Mouse (Mus musculus): Measurements from ENCODE around the gene Akap1. TPM values are rescaled to one million over a fixed set of nuclear protein-coding genes. Genes with fewer than 3 reads are reported as not detected.
A peak's percentile ranks its signal among the peaks of the same experiment; 100 is the strongest.

Akap1 gene
- total RNA-seq, 4 experiments from 2014 or later = 41.6 to 46.5 (median 43.0) TPM

DNA sequence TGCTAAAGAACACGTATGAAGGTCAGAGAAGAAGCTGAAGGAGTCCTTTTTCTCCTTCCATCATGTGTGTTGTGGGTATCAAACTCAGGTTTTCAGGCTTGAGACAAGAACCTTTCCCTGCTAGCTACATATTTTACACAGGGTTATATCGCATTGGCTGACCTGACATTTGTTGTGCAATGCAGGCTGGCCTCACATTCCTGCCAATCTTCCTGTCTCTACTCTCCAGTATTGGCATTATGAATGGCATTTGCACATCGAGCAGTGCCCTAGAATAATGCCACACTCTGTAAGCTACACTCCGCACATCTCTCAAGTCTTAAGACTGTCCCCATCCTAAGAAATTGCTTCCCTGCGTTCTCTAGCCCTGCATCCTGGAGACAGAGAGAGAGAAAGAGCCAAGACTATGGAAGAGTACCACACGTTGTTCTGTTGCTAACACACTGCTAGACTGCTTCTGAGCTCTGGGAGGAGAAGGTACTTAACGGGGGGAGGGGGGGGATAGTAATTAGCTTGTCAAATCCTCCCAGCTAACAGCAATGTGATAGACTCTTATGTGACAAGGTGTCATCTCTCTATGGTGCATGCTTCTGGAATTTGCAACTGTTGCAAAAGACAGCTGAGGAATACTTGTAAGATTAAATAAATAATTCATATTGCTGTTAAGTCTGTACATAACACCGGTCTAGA lies 20.1 kb upstream of the Akap1 start:
- no peak for DNase-seq (ENCODE audit: low spot score in 2 of 2)

DNA sequence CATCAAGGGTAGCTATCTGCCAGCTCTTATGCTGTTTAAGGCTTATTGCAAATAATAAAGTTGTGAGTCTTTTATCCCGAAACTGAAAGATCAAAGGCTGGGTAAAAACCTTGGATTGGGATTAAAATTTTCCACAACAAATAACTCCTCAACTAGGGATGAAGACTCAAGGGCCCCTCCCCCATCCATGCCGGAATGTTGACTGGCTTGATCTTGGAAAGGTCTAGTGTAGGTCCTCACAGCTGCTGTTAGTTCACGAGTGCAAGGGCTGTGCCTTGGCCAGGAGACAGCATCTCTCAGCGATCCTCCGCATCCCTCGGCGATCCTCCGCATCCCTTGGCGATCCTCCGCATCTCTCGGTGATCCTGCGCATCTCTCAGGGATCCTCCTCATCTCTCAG lies 13.6 kb upstream of the Akap1 start:
- no peak for DNase-seq (ENCODE audit: low spot score in 2 of 2)

DNA sequence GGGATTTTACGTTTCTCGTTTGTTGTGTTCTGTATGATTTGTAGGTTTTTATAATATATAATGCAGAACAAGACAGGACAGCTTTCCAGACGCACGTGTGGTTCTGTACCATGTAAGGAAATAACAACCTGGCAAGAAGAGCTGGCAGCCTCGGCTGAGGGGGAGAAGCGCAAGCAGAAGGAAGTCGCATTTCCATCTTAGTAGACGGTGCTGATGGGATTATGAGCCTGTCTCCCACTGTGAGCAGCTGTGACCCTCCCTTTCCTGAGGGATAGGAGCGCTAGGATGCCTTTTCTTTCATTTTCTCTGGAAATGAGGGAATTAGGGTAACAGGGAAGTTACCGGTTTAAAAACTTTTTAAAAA lies 9.3 kb upstream of the Akap1 start:
- DNase-seq (ENCODE audit: low spot score in 2 of 2) = no peak

DNA sequence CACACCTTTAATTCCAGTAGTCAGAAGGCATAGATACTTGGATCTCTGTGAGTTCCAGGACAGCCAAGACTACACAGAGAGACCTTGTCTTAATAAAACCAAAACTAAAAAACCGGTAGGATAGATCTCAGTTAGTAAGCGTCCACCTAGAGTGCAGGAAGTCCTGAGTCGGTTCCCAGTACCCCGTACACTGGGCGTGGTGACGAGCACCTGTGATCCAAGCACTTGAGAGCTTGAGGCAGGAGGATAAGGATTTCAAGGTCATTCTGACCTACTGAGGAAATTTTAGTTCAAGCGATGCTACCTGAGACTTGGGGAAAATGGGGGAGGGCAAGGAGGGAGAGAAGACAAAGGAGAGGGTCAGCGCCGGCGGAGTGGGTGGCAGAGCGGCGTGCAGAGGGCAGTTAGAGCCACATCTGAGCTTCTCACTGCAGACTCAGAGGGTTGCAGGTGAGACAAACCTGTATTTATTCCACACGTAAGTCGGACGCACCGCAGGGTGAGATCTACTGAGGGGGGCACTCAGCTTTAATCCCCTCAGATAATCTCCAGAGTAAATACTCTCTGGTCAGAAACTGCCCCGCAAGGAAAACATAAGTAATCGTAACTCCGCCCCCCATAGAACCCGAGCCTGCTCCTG lies 8.8 kb upstream of the Akap1 start:
- DNase-seq (ENCODE audit: low spot score in 2 of 2) = no peak

DNA sequence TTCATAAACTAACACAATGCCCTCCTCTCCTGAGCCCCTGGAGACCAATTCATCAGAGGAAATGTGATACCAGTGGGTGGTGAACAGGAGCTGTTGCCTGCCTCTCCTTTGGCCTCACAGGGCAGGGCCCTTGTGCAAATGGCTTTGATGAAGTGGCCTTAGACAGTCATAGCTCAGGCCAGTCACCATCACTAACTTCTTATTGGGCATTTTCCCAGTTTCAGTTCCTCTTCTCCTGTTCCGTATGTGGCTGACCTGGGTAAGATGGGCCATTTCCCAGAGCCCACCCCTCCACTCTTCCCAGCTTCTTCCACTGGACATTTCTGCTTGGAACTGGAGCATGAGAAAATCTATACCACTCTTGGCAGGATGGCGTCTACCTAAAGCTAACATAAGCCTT lies 5.1 kb upstream of the Akap1 start:
- no peak for DNase-seq (ENCODE audit: low spot score in 2 of 2)

DNA sequence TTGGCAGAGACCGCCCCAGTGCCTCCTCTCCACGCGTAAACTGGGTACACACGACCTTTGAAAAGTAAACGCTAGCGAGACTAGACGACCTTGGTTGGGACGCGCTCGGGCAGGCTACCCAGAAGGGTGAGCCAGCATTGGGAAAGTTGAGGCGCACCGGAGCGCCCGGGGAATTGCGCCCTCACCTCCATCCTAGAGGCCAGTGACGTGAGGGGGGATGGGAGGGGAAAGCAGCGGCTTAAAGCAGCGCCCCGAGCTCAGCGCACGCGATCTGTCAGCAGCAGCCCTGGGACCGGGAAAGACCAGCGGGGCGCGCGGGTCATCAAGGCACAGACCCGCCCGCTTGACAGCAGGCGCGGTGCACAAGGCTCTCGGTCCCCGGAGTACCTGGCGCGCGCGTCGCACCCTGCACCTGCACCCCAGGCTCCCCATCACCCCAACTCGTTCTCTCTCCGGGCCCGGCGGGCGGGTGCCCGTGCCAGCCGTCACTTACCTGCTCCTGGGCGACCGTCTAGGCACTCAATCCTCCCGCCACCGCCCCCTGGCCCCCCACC lies 405 bp downstream of the Akap1 start:
- no peak for DNase-seq (ENCODE audit: low spot score in 2 of 2)

DNA sequence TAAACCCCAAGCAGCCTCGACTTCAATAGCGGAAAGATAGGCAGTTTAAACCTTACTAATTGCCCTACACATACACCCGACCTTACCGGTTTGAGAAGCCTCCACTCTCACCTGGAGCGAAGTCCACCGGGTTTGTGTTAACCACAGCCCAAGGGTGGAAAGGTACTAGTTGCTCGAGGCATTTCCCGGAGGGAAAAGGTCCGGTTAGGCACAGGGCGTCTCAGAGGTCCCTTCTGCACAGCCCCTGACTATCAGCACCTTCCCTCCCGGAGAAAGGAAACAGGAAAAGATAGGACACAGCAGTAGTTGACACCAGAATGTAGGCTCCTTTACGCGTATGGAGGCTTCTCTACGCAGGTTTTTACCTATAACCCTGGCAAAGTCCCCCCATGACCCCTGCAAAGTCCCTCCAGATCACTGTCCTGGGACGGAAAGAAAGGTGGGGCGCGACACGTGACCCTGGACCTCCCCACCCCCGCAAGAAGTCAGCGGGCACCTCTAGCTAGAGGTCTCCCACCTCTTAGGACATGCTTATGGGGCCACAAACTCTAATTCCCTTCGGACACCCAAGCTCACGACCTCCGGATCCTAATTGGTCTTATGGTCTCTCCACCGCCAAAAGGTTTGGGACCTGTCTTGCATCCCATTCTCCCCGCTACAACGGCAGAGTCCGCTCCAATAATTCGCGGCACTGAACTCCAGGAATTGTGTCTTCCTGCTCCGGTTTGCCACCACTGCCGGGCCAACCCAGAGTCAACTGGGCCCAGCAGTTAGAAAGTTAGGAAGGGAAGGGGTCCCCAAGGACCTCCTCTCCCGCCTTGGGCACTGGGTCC lies 1.1 kb downstream of the Akap1 start:
- DNase-seq (ENCODE audit: low spot score in 2 of 2) = no peak

DNA sequence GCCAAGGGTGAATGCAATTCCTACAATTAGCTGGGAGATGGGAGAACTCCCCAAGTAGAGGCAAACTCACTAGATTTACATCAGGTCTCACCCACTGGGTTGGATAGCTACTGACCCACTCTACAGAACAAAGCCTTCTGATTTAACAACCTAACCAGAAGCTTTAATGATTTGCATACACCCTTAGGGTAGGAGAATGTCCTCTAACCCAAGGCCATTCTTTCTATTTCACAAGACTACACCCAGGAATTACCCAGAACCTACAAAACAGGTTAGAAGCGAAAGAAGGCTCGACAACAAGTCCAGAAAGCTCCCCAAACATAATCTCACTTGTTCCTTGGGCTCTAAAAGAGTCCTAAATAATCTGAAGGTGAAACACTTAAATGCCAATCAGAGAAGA lies 2.0 kb downstream of the Akap1 start:
- no peak for DNase-seq (ENCODE audit: low spot score in 2 of 2)

DNA sequence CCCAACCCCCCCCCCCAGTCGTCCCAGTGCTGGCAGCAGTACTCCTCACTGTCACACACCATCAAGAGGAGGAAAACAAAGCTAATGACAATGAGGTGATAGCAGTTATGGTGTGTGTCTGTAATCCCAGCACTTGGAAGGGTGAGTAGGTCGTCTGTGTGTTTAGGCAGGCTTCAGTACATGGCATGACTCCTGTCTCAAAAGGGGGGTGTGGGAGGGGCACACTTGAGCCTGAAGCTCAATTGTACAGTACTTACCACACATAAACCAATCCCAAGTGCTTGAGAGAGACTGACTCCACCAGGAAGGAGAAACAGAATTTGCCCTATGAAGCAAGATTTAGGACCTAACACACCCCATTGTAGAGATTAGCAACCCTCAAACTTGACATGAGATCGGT lies 3.3 kb downstream of the Akap1 start:
- no peak for DNase-seq (ENCODE audit: low spot score in 2 of 2)

DNA sequence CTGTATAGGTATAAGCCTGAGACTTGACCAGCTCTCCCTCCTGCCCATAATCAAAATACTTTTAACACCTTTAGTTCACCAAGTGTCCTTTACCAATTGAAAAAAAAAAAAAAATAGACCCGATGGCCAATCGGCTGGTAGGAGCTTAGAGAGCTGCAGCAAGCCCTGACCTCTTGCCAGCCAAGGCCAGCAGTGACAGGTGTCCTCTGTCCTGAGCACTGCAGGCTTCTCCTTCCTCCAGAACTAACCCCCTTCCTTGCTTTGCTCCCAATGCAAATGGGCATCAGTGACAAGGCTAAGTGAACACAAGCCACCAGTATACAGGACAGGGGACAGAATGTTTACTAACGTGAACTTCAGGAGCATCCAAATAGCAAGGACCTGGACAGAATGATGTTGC lies 3.7 kb downstream of the Akap1 start:
- no peak for DNase-seq (ENCODE audit: low spot score in 2 of 2)

DNA sequence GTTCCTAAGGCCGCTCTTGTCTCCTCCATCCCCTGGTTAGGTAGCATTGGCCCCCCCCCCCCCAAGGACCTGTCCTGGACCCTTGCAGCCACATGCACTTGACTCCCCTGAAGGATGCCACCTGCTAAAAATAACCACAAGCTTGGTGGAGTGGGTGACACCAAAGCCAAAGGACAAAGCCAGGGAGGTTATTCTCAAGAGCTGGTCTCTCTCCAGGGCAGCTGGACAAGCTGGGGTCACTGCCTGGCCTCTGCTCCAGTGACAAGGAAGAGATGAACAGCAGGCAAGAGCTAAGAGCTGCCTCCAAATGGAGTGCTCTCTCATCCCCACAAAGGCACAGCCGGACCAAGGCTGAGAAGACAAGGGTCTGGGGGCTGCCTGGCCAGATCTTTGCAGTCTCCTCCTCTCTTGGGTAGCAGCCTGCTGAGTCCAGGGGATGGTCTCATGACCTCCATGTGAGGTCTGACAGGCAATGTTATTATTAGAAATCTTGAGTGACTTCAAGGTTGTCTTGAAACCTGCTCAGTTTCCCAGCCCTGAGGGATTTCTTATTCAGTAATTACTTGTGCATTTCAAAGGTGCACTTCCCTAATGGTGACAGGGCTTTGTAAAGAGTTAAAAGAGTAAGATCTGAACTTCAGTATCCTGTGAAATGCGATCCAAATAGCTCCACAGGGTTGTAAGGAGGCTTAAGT lies 6.9 kb downstream of the Akap1 start:
- no peak for DNase-seq (ENCODE audit: low spot score in 2 of 2)

DNA sequence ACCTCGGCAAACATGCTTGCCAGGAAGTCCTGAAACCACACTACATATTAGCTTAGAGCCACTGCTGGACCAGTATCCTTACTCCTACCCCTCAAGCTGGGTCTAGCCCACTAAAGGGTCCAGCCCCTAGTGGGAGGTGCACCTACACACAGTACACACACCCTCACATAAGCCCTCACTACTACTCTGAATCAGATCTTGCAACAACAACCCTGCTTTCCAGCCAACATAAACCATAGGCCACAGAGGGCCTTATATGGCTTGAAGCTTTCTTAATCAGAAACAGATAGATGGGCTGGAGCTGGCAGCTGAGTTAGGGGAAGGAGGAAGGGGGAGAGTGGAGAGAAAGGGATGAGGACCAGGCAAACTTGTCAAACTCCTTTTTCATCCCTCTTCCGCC lies 8.0 kb downstream of the Akap1 start:
- DNase-seq (ENCODE audit: low spot score in 2 of 2) = no peak

DNA sequence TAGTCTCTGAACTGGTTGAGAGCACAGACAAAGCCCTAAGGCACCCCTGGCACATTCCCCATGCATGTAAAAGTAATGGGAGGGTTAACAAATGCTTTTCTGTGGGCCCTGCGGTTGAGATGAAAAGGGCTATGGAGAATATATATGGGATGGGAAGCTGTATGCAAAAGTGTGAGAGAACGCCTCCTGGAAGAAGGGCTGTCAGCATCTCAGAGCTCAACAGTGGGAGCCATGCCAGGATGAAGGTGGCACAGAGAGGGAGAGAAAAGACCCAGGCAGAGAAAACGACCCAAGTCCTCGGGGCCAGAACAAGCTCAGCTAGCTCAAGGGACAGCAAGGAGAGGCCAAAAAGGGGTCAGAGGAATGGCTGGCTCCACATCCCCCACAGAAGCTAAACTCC lies 8.6 kb downstream of the Akap1 start:
- DNase-seq (ENCODE audit: low spot score in 2 of 2) = no peak

DNA sequence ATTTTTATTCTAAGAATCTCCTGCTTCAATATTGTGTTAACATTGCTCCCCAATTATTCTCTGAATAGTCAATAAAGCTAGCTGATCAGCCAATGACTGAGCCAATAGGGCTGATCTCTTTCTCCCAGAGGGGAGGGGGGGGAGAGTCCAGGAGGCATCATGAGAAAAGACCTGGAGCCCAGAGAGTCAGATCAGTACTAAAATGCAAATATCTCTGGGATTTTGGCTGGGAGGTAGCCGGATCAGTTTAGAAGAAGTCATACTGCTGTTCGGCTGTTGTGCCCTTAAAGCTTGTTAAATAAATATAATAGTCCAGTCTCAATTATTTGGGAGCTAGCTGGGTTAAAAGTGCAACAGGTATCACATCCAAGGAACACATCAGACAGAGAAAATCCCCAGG lies 10.8 kb downstream of the Akap1 start:
- DNase-seq (ENCODE audit: low spot score in 2 of 2) = no peak

DNA sequence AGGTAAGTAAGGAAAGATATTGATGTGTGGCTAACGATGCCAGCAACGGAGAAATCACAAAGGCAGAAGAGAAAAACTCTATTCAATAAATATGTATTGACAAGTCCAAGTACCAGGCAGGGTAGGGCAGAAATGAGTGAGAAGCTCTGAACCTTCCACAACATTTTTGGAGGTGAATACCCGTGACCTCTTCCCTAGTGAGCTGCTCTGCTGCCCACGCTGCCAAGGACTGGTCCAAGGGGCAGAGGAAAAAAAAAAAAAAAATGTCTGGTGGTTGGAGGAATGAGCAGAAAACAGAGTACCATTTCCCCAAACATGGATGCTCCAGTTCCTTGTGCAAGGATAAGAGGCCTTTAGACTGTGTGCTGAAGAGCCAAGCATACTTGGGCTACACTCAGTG lies 11.6 kb downstream of the Akap1 start:
- no peak for DNase-seq (ENCODE audit: low spot score in 2 of 2)

DNA sequence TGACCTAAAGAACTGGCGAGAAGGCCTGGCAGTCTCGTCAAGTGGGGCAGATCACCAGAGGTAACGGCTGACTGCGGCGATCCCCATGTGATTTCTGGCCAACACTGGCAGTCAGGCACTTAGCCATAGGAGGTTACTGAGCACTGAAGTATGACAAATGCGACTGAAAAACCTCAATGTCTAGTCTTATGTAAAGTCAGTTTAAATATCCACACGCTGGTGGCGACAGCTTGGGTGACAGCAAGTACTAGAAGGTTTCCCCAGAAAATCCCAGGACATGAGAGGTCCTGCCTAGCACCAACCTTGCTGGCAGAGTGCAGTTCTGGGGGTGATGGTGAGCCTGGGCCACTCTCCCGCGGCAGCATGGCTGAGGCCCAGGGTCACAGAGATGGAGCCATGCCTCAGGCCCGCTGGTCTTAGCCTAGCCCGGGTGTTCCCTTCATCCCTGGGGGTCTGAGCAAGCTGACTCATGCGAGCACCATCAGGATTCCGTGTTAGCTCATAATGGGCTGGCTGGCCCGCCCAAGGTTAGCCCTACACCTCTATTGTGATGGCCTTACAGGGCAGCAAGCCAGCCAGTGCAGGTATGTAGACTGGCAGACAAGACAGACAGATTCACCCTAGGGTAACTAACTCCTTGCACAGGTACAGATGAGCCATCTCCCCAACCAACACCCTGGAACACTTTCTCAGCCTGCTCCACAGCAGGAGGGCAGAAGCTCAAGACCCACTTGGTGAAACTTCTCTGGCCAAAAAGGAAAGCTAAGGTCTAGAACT lies 13.1 kb downstream of the Akap1 start:
- DNase-seq (ENCODE audit: low spot score in 2 of 2) = no peak

DNA sequence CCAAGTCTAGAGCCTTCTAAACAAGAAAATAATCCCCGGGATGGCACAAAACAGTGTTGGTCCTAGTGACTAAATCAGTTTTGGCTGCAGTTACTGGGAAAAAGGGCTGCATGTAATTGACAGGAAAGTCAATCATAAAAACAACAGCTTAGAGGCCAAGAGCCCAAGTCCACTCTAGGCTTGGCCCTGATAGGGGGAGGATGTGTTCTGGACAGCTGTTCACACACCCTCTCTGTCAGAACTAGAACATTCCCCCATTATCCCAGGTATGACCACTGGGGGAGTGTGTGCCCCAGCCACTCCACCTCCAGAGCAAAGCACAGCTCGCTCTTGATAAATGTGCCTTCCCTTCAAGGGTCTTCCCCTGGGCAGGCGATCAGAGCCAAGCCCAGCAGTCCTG lies 14.7 kb downstream of the Akap1 start:
- DNase-seq (ENCODE audit: low spot score in 2 of 2) = no peak

DNA sequence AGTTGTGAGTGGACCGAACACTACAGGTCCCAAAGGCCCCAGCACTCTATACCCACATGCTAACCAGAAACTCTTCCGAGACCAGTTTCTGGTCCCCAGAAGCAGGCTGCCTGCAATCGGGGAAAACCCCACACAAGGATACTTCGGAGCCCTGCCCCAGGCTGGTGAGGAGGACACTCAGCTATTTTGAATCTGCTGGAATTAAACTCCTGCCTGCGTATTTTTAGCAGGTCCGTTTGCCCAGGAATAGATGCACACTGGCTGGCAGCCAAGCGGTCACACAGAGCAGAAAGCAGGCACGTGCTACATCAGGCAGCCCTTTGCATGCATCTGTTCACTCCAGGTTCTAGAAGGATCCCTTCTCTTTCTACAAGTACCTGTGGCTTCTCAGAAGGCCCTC lies 15.1 kb downstream of the Akap1 start:
- DNase-seq (ENCODE audit: low spot score in 2 of 2) = peak in 1 of 2 experiments; percentile 54

DNA sequence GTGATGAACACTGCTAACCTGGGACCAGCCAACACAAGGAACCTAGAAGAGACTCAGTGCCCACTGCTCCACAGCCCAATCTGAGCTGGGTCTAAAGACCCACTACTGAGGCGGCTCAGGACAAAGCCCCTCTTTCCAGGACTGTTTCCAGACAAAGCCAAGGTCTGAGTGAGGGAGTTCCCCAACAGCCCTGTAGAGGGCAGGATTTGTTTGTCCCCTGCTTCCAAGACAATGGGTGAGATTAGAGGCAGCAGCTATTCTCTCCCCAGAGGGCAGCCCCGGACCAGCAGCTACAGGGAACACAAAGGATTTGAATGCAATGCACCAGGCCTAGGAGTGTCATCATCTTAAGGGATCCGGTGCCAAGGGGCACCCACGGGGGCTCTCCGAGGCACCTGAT lies 15.8 kb downstream of the Akap1 start:
- peak in 1 of 2 experiments; percentile 44 for DNase-seq (ENCODE audit: low spot score in 2 of 2)

DNA sequence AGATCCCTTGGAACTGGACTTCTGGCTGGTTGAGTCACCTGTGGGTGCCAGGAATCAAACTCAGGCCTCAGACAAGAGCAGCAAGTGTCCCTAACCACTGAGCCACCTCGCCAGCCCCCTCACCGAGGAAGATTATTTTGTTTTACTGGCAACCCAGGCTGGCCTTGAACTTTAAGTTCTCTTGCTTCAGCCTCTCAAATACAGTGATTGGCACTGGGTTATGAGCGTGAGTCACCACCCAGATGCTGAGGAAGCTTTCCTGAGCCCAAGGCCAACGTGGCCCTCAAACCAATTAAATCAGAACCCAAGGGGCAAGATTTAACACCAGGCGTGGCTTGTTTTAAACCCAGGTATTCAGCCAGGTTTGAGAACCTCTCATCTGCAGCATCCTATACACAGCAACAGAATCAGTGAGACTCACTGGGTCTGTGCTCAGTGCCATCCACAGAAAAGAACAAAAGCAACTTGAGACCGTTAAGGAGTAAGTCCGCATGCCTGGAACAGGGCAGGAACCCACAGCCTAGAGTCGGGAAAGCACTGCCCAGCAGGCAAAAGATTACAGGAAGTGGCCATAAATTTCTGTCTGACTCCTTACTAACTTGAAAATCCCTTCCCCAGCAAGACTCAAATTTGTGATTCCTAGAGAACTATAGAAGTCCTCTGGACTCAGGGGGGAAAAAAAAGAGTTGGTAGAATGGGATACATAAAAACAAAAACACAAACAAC lies 16.9 kb downstream of the Akap1 start:
- DNase-seq (ENCODE audit: low spot score in 2 of 2) = no peak
